Mouse (Mus musculus): ENCODE results near the gene Rasgrf2.
A peak's percentile ranks its signal among the peaks of the same experiment; 100 is the strongest.

Gene Rasgrf2

GRCm38 (mm10) chr13:91881837-91882480 lies 249.5 kb downstream of the Rasgrf2 start:
- peak; percentile 54 for DNase-seq (ENCODE audit: low read depth)

- DNase-seq (ENCODE audit: low read depth), result no peak
Measured at GRCm38 (mm10) chr13:91880256-91880655, 251.2 kb downstream of the Rasgrf2 start.

- DNase-seq (ENCODE audit: low read depth), result no peak
Measured at GRCm38 (mm10) chr13:91877996-91878395, 253.5 kb downstream of the Rasgrf2 start.

GRCm38 (mm10) chr13:91877350-91877749 lies 254.1 kb downstream of the Rasgrf2 start:
- no peak for DNase-seq (ENCODE audit: low read depth)

GRCm38 (mm10) chr13:91876741-91877349 lies 254.6 kb downstream of the Rasgrf2 start, which contains the start of gene Ckmt2:
Gene Ckmt2 (minus strand): TSS chr13:91876885.
- DNase-seq (ENCODE audit: low read depth), result no peak

GRCm38 (mm10) chr13:91875581-91875980 lies 255.9 kb downstream of the Rasgrf2 start:
- no peak for DNase-seq (ENCODE audit: low read depth)

- DNase-seq (ENCODE audit: low read depth), result no peak
Measured at GRCm38 (mm10) chr13:91874565-91874964, 256.9 kb downstream of the Rasgrf2 start.

- no peak for DNase-seq (ENCODE audit: low read depth)
Measured at GRCm38 (mm10) chr13:91873734-91874329, 257.6 kb downstream of the Rasgrf2 start.

- no peak for DNase-seq (ENCODE audit: low read depth)
Measured at GRCm38 (mm10) chr13:91868577-91868976, 262.9 kb downstream of the Rasgrf2 start.

- peak; percentile 47 for DNase-seq (ENCODE audit: low read depth)
Measured at GRCm38 (mm10) chr13:91858835-91859234, 272.6 kb downstream of the Rasgrf2 start.

GRCm38 (mm10) chr13:91857427-91857826 lies 274.0 kb downstream of the Rasgrf2 start:
- DNase-seq (ENCODE audit: low read depth), result peak; percentile 6

GRCm38 (mm10) chr13:91854412-91854811 lies 277.0 kb downstream of the Rasgrf2 start:
- DNase-seq (ENCODE audit: low read depth), result no peak
